Mouse (Mus musculus) splenic B cell, adult 2 months (primary cell): Measurements from ENCODE around the gene Atf7ip.

Source experiments
- DNase-seq: peaks from one replicate; pipeline ENCODE4 v3.0.0-alpha.2; 2011; ENCODE audit warnings: low read depth, low spot score
- H3K27me3 ChIP-seq: 2 replicates; pipeline ENCODE4 v1.6.1; 2012; ENCODE audit warnings: mild to moderate bottlenecking, low read length, moderate library complexity, mixed read lengths; ENCODE audit not compliant: control insufficient read depth, poor library complexity, insufficient read depth, severe bottlenecking
- H3K36me3 ChIP-seq: 2 replicates; pipeline ENCODE4 v1.6.1; 2012; ENCODE audit warnings: mild to moderate bottlenecking, low read length, moderate library complexity, mixed read lengths; ENCODE audit not compliant: control insufficient read depth, poor library complexity, insufficient read depth, severe bottlenecking

The Atf7ip gene

GRCm38 (mm10) chr6:136602601-136603000 lies 96.6 kb downstream of the Atf7ip start:
- no peaks in the 10 kb centered on the region for H3K27me3 ChIP-seq
- peaks cover 36% of the 10 kb centered on the region for H3K36me3 ChIP-seq
- DNase-seq = no peak

DNA sequence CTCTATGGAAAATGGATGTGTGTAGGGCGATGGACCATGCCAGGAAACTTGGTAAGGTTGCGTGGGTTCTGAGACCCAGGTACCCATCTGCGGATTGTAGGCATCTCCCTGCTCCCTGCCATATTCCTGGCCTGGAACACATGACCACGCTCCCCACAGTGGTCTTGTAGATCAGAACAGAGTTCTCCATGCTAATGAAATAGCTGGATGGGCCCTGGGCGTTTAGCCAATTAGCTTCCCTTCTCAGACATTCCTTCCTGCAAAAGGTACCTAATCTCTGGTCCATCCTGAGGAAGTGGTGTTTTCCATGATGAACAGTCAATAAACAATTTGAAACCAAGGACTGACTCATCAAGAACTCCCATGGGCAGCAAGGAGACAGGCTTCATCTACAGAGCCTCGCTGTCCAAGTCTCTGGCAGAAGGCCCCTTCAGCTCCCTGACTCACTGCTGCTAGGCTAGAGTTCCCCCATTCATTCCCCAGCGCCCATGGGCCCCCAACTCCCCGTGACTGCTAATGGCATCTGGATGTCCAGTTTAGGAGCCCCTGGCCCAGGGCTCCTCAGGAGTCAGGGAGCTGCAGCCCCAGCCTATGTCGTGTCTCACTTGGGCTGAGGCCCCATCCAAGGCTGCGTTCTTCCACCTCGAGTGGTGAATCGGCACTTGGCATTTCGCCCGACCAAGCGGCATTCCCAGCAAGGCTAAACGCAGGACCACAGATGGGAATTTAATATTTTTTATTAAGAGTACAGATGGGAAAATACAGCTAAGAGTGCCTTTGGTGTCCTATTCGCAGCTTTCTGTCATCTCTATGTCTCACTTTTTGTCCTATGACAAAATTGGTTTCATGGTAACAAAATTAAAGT lies 105.6 kb downstream of the Atf7ip start:
- no peak for DNase-seq
- Histone ChIP-seq H3K36me3 (peaks cover 18% of the 10 kb centered on the region), H3K27me3 (no peaks in the 10 kb centered on the region)

DNA sequence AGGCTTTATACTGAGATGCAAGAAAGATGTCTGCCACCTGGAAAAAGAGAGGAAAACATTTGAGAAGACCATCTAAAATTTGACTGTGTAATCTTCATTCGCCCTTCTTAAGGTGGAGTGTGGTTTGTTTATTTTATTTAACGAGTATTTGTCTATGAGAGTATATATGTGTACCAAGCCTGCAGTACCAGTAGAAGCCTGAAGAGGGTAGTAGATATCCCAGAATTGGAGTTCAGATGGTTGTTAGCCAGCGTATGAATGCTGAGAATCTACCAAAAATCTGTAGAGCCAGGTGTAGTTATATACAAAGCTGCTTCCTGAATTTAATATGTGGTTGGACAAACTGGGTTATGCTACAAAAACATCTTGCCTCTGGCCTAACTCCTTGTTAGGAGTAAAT lies 106.3 kb downstream of the Atf7ip start:
- peaks cover 15% of the 10 kb centered on the region for H3K36me3 ChIP-seq

DNA sequence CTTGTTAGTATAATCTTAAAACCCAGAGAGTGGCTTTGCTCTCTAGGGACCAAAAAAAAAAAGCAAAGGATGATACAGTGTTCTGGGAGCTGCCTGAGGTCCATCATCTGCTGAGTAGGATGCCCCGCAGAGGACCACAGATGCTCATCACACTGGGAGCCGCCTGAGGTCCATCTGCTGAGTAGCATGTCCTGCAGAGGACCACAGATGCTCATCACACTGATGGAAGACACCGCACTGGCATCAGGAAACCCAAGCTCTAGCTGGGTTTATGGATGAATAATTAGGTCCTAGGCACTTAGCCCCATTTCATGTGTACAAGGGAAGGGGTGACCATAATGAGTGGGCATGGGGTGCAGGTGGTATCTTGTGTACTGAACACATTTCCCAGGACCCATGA lies 108.2 kb downstream of the Atf7ip start:
- Histone ChIP-seq H3K36me3 (peaks cover 9% of the 10 kb centered on the region; the same call in 1 of the 2 replicates), H3K27me3 (no peaks in the 10 kb centered on the region)
- DNase-seq = no peak

More for the DNA sequence above, 106.3 kb downstream of the Atf7ip start:
- H3K27me3 ChIP-seq = no peaks in the 10 kb centered on the region
- DNase-seq = peak; percentile 42

DNA sequence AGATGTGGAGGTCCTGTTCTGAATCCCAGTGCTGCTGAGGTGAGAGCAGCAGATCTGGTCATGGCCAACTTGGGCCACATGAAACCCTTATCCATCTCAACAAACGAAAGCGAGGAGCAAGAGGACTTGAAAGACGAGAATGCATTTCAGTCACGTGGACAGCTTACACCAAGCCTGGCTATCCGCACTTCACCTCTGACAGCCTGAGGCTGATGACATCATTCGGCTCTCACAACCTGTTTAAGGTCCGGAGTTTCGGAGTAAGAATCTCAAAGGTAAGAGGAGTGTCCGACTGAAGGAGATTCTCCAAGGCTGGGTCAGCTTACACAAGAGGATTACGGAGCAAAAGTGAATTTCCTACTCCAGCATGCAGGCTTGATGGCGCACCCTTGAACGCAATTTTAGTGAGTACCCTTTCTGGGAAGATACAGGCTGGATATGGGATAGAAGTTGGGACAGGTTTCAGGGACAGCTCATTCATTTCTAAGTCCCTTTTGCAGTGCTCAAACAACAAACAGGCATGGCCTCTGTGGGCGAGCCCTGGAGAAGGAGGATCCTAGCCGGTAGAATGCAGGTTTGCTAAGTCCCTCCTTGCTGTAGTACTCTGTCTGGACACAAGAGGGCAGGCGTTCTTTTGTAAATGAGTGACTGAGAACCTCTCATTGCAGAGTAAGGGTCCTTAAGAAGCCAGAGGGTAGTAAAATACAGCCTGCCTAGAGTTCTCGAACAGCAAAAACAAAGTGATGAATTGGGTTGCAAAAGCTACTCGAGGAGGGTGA lies 114.6 kb downstream of the Atf7ip start:
- Histone ChIP-seq H3K27me3 (no peaks in the 10 kb centered on the region), H3K36me3 (no peaks in the 10 kb centered on the region)
- peak; percentile 87 for DNase-seq

- DNase-seq = no peak
- H3K27me3 ChIP-seq = no peaks in the 10 kb centered on the region
- H3K36me3 ChIP-seq = no peaks in the 10 kb centered on the region
These were observed 119.5 kb downstream of the Atf7ip start for GRCm38 (mm10) chr6:136625421-136625820.

GRCm38 (mm10) chr6:136629639-136630038 lies 123.7 kb downstream of the Atf7ip start:
- no peak for DNase-seq
- Histone ChIP-seq H3K36me3 (no peaks in the 10 kb centered on the region), H3K27me3 (no peaks in the 10 kb centered on the region)

- H3K27me3 ChIP-seq = no peaks in the 10 kb centered on the region
These were observed 125.6 kb downstream of the Atf7ip start for GRCm38 (mm10) chr6:136631519-136631918.

GRCm38 (mm10) chr6:136631945-136632534 lies 126.1 kb downstream of the Atf7ip start:
- Histone ChIP-seq H3K27me3 (no peaks in the 10 kb centered on the region), H3K36me3 (no peaks in the 10 kb centered on the region)
- DNase-seq = no peak

More at GRCm38 (mm10) chr6:136631519-136631918, 125.6 kb downstream of the Atf7ip start:
- H3K36me3 ChIP-seq = no peaks in the 10 kb centered on the region
- DNase-seq = no peak

- no peaks in the 10 kb centered on the region for H3K27me3 ChIP-seq
- H3K36me3 ChIP-seq = no peaks in the 10 kb centered on the region
- DNase-seq = no peak
These were observed 127.2 kb downstream of the Atf7ip start for GRCm38 (mm10) chr6:136633154-136633553.

- Histone ChIP-seq H3K27me3 (no peaks in the 10 kb centered on the region), H3K36me3 (no peaks in the 10 kb centered on the region)
- DNase-seq = no peak
These were observed 127.8 kb downstream of the Atf7ip start for GRCm38 (mm10) chr6:136633719-136634118.

GRCm38 (mm10) chr6:136634982-136635381 lies 129.0 kb downstream of the Atf7ip start:
- DNase-seq = peak; percentile 58
- Histone ChIP-seq H3K27me3 (no peaks in the 10 kb centered on the region), H3K36me3 (no peaks in the 10 kb centered on the region)

GRCm38 (mm10) chr6:136644171-136644570 lies 138.2 kb downstream of the Atf7ip start:
- DNase-seq = peak; percentile 64
- Histone ChIP-seq H3K36me3 (no peaks in the 10 kb centered on the region), H3K27me3 (no peaks in the 10 kb centered on the region)

GRCm38 (mm10) chr6:136645754-136646153 lies 139.8 kb downstream of the Atf7ip start:
- DNase-seq = no peak
- H3K36me3 ChIP-seq = 0 out of 2 replicates have a peak, but pooled peaks cover under 1% of the 10 kb centered on the region
- H3K27me3 ChIP-seq = no peaks in the 10 kb centered on the region

DNA sequence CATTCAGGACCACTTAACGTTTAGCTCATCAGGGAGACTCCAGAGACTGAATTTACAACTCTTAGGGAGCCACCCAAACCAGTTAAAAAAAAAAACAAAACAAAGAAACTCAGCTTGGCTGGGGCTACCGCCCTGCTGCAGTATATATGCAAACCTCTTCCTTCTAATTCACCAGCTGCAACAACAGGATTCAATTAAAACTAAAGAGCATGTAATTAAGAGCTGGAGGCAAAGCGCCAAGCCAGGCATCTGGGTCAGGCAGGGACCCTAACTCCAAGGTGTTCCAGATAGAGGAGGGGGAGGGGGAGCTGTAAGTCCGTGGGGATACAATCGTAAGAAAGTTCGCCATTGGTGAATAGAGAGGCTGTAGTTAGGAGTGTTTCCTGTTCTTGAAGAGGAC lies 140.2 kb downstream of the Atf7ip start:
- H3K36me3 ChIP-seq = 0 out of 2 replicates have a peak, but pooled peaks cover 2% of the 10 kb centered on the region
- H3K27me3 ChIP-seq = no peaks in the 10 kb centered on the region
- no peak for DNase-seq
